Mouse (Mus musculus) heart, adult 2 months (tissue): ENCODE measurements around the gene Fkbpl.

ENCODE experiments used
- CTCF ChIP-seq: fragments of 200-600 bp; IDR thresholded peaks from 2 replicates; pipeline ENCODE4 v1.8.1; 2022; ENCODE audit warnings: antibody characterized with exemption, mild to moderate bottlenecking, moderate library complexity
- EP300 ChIP-seq: fragments of 200-500 bp; IDR thresholded peaks from 2 replicates; pipeline ENCODE4 v1.6.1; 2011; ENCODE audit warnings: low read depth, low read length, control low read depth; ENCODE audit not compliant: insufficient read depth
- POLR2A ChIP-seq: fragments of 200-500 bp; IDR thresholded peaks from 2 replicates; pipeline ENCODE4 v1.6.1; 2011; ENCODE audit warnings: mild to moderate bottlenecking, low read depth, low read length, control low read depth; ENCODE audit not compliant: insufficient read depth

DNA sequence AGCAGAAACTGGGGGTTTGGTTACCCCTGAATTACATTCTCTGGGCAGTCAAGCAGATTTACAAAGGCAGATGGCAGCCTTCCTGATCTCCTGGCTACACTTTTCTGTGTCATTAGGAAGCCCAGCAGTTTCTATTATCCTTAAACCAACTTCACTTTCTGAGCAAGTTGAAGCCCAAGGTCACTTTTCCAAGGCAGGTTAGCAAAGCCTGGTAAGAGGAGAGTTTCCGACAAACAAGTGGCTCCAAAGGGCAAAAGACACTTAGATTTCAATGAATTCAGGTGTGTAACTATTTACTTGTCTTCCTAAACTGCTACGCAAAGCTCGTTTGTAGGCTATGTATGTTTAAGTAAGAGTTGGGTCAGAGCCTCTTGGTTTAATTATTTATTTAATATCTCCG is 1.2 kb upstream of the Fkbpl start:
- TF ChIP-seq POLR2A (no peak), CTCF (no peak), EP300 (no peak)
